Mouse (Mus musculus): Measurements from ENCODE around the gene Ccdc134. TPM values are rescaled to one million over a fixed set of nuclear protein-coding genes. Genes with fewer than 3 reads are reported as not detected.
A peak's percentile ranks its signal among the peaks of the same experiment; 100 is the strongest.

Ccdc134 gene
- total and polyA plus RNA-seq, 3 experiments, result 17.5 to 19.7 TPM; not detected in 1

DNA sequence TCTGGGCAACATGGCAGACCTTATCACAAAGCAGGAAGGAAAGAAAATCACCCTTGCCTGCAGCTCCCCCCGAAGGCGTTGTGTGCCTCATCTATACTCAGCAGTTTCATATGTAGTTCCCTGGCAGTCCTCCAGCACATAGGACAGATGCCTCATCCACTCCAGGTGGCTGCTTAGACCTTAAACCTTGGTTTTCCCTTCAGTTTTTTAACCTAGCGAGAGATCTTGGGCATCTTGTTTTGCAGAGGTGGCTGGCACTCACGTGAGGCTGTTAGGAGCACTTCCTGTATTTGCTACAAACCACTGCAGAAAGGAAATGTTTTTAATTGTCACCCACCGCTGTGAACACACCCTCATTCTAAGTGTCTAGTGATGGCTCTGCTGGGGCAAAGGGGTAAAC, 59.2 kb downstream of the Ccdc134 start:
- no peak overlapping the region for H3K4me3 ChIP-seq (ENCODE audit: control insufficient read depth in 1 of 2, insufficient read depth in 1 of 2, low read depth in 2 of 2, low read length in 2 of 2)
- H3K9ac ChIP-seq (ENCODE audit: control insufficient read depth, low read depth, low read length, poor library complexity, severe bottlenecking), result no peak overlapping the region
- no peaks in the 10 kb centered on the region for H3K27me3 ChIP-seq (ENCODE audit: control insufficient read depth in 1 of 2, insufficient read depth in 2 of 2, low read length in 2 of 2)
- H3K36me3 ChIP-seq (ENCODE audit: control insufficient read depth in 1 of 2, insufficient read depth in 2 of 2, low read length in 2 of 2), result peaks cover 0 to 3% of the 10 kb centered on the region in 2 experiments; a peak in 3 of 4 replicates
- no peak overlapping the region for H3K27ac ChIP-seq (ENCODE audit: control insufficient read depth, low read depth, low read length)
- no peak for TF ChIP-seq GATA1 (IDR thresholded peaks at IDR 0.05; ENCODE audit: low read depth, low read length)
- no peak for TF ChIP-seq KAT2A (conservative IDR thresholded peaks at IDR 0.05; ENCODE audit: low read depth, low read length)
- 0 out of 4 replicates have a peak, but pooled peaks cover 0 to 3% of the 10 kb centered on the region in 2 experiments for H3K4me1 ChIP-seq (ENCODE audit: control insufficient read depth in 1 of 2, insufficient read depth in 2 of 2, low read length in 2 of 2)
- no peaks in the 10 kb centered on the region for H3K79me2 ChIP-seq (ENCODE audit: control insufficient read depth, insufficient read depth, low read length, poor library complexity)
- no peaks in the 10 kb centered on the region for H3K9me3 ChIP-seq (replicated peaks; ENCODE audit: insufficient read depth, low read length)
- peak; percentile 46 for DNase-seq (ENCODE audit: low read depth, low spot score)

DNA sequence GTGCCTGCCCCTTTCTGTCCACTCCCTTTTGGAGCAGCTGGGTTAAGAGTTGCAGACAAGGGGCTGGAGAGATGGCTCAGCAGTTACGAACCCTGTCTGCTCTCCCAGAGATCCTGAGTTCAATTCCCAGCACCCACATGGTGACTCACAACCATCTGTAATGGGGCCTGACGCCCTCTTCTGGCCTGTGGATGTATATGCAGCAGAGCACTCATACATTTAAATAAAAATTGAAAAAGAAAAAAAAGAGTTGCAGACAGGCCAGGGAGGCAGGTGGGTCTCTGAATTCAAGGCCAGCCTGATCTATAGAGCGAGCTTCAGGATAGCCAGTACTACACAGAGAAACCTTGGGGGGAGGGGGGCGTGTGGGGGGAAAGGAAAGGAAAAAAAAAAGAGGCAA, 59.7 kb downstream of the Ccdc134 start:
- no peak overlapping the region for H3K27ac ChIP-seq (ENCODE audit: control insufficient read depth, low read depth, low read length)
- TF ChIP-seq JUND (IDR thresholded peaks at IDR 0.05; ENCODE audit: low read depth, low read length) (no peak), CTCF (IDR thresholded peaks at IDR 0.05 in 2 of 3, conservative IDR thresholded peaks at IDR 0.05 in 1 of 3; ENCODE audit: control insufficient read depth in 1 of 3, insufficient read depth in 1 of 3, low read depth in 2 of 3, low read length in 3 of 3, poor library complexity in 1 of 3, severe bottlenecking in 1 of 3) (peak in 2 of 3 experiments; percentile 28; a peak in 2 of 6 replicates), RAD21 (IDR thresholded peaks at IDR 0.05; ENCODE audit: low read depth, low read length) (no peak), NELFE (IDR thresholded peaks at IDR 0.05; ENCODE audit: low read depth, low read length) (no peak)
- no peak for DNase-seq (ENCODE audit: low read depth, low spot score)
- H3K9ac ChIP-seq (ENCODE audit: control insufficient read depth, low read depth, low read length, poor library complexity, severe bottlenecking), result no peak overlapping the region
- H3K36me3 ChIP-seq (ENCODE audit: control insufficient read depth in 1 of 2, insufficient read depth in 2 of 2, low read length in 2 of 2), result peaks cover 0 to 2% of the 10 kb centered on the region in 2 experiments; a peak in 3 of 4 replicates
- no peak overlapping the region for H3K4me3 ChIP-seq (ENCODE audit: control insufficient read depth in 1 of 2, insufficient read depth in 1 of 2, low read depth in 2 of 2, low read length in 2 of 2)
- H3K4me1 ChIP-seq (ENCODE audit: control insufficient read depth in 1 of 2, insufficient read depth in 2 of 2, low read length in 2 of 2), result 0 out of 4 replicates have a peak, but pooled peaks cover 0 to 3% of the 10 kb centered on the region in 2 experiments
- H3K79me2 ChIP-seq (ENCODE audit: control insufficient read depth, insufficient read depth, low read length, poor library complexity), result no peaks in the 10 kb centered on the region
- no peaks in the 10 kb centered on the region for H3K9me3 ChIP-seq (replicated peaks; ENCODE audit: insufficient read depth, low read length)
- no peaks in the 10 kb centered on the region for H3K27me3 ChIP-seq (ENCODE audit: control insufficient read depth in 1 of 2, insufficient read depth in 2 of 2, low read length in 2 of 2)

DNA sequence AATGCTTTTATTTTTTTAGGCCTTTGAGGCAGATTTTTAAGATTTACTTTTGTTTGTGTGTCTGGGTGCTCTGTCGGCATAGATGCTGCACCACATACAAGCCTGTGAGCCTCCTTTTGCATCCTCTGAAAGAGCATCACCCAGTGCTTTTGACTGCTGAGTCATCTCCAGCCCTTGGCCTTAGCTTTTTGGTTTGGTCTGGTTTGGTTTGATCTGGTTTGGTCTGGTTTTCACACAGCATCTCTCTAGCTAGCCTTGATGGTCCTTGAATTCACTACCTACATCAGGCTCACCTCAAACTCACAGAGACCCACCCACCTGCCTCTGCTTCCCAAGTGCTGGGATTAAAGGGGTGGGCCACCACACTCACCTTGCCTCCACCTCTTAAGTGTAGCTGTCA, 60.2 kb downstream of the Ccdc134 start:
- Histone ChIP-seq H3K4me1 (ENCODE audit: control insufficient read depth in 1 of 2, insufficient read depth in 2 of 2, low read length in 2 of 2) (0 out of 4 replicates have a peak, but pooled peaks cover 0 to 3% of the 10 kb centered on the region in 2 experiments), H3K36me3 (ENCODE audit: control insufficient read depth in 1 of 2, insufficient read depth in 2 of 2, low read length in 2 of 2) (peaks cover 0 to 2% of the 10 kb centered on the region in 2 experiments; a peak in 3 of 4 replicates), H3K27me3 (ENCODE audit: control insufficient read depth in 1 of 2, insufficient read depth in 2 of 2, low read length in 2 of 2) (no peaks in the 10 kb centered on the region), H3K27ac (ENCODE audit: control insufficient read depth, low read depth, low read length) (no peak overlapping the region), H3K9ac (ENCODE audit: control insufficient read depth, low read depth, low read length, poor library complexity, severe bottlenecking) (no peak overlapping the region), H3K79me2 (ENCODE audit: control insufficient read depth, insufficient read depth, low read length, poor library complexity) (no peaks in the 10 kb centered on the region), H3K9me3 (replicated peaks; ENCODE audit: insufficient read depth, low read length) (no peaks in the 10 kb centered on the region), H3K4me3 (ENCODE audit: control insufficient read depth in 1 of 2, insufficient read depth in 1 of 2, low read depth in 2 of 2, low read length in 2 of 2) (no peak overlapping the region)
- TF ChIP-seq TCF12 (IDR thresholded peaks at IDR 0.05; ENCODE audit: low read depth, low read length) (no peak), USF1 (IDR thresholded peaks at IDR 0.05; ENCODE audit: low read depth, low read length) (no peak), MAZ (IDR thresholded peaks at IDR 0.05; ENCODE audit: low read depth, low read length) (no peak), ZC3H11A (IDR thresholded peaks at IDR 0.05; ENCODE audit: low read depth, low read length) (no peak), POLR2A (IDR thresholded peaks at IDR 0.05; ENCODE audit: control insufficient read depth in 1 of 2, insufficient read depth in 1 of 2, low read depth in 1 of 2, low read length in 2 of 2, poor library complexity in 1 of 2) (no peak), RAD21 (IDR thresholded peaks at IDR 0.05; ENCODE audit: low read depth, low read length) (no peak), HCFC1 (IDR thresholded peaks at IDR 0.05; ENCODE audit: low read depth, low read length) (no peak)
- DNase-seq (ENCODE audit: low read depth, low spot score), result no peak
